Mouse (Mus musculus) kidney, postnatal 0 days (tissue): ENCODE measurements at regions not wholly inside any gene's neighbourhood (a gene's known extent, or its start where the extent isn't known, plus 50 kb on each side); places are given as distances from the start of the nearest gene placed in this dataset.

Source experiments
- ATAC-seq: fragments of 200-750 bp; cut with Nextera tagmentation; replicated peaks from 2 replicates; pipeline ENCODE4 v1.8.0; 2017; ENCODE audit warnings: low read depth, moderate number of reproducible peaks, moderate TSS enrichment, moderate library complexity; ENCODE audit not compliant: low FRiP score
- DNase-seq: peaks from one replicate; pipeline ENCODE4 v3.0.0-alpha.2; 2016; ENCODE audit warnings: low spot score
- H3K27ac ChIP-seq: fragments of 300-500 bp; sonication (generic); 2 replicates; pipeline ENCODE4 v1.5.1; 2014; ENCODE audit warnings: mild to moderate bottlenecking
- H3K27me3 ChIP-seq: fragments of 300-500 bp; sonication (generic); 2 replicates; pipeline ENCODE4 v1.6.1; 2014; ENCODE audit warnings: low read length, mixed read lengths; ENCODE audit not compliant: insufficient read depth
- H3K36me3 ChIP-seq: fragments of 300-500 bp; sonication (generic); 2 replicates; pipeline ENCODE4 v1.6.1; 2014; ENCODE audit warnings: low read length, mixed read lengths; ENCODE audit not compliant: insufficient read depth
- H3K4me1 ChIP-seq: fragments of 300-500 bp; sonication (generic); replicated peaks from 2 replicates; pipeline ENCODE4 v1.6.1; 2014; ENCODE audit warnings: antibody characterized with exemption, low read length, mixed read lengths; ENCODE audit not compliant: insufficient read depth
- H3K4me2 ChIP-seq: fragments of 300-500 bp; sonication (generic); 2 replicates; pipeline ENCODE4 v1.6.1; 2014; ENCODE audit warnings: mild to moderate bottlenecking, low read length, moderate library complexity, mixed read lengths
- H3K4me3 ChIP-seq: fragments of 300-500 bp; sonication (generic); replicated peaks from 2 replicates; pipeline ENCODE4 v1.5.1; 2014; ENCODE audit warnings: low read depth, low read length
- H3K9ac ChIP-seq: fragments of 300-500 bp; sonication (generic); 2 replicates; pipeline ENCODE4 v1.6.1; 2014; ENCODE audit warnings: low read depth, low read length
- H3K9me3 ChIP-seq: fragments of 300-500 bp; sonication (generic); replicated peaks from 2 replicates; pipeline ENCODE4 v1.6.1; 2016; ENCODE audit warnings: low read length, inconsistent platforms, mixed read lengths
- CTCF ChIP-seq: IDR thresholded peaks from 2 replicates; pipeline ENCODE4 v1.5.1; 2016; ENCODE audit warnings: antibody characterized with exemption, low read depth, mild to moderate bottlenecking, moderate library complexity
- WGBS: fragments of 180-500 bp; shearing (Covaris S2); extraction: QIAGEN DNeasy Blood & Tissue Kit; methylation state at CpG from one replicate; pipeline ENCODE4 v1.1.7; 2014; 5-methylcytosine and 5-hydroxymethylcytosine counted together

DNA sequence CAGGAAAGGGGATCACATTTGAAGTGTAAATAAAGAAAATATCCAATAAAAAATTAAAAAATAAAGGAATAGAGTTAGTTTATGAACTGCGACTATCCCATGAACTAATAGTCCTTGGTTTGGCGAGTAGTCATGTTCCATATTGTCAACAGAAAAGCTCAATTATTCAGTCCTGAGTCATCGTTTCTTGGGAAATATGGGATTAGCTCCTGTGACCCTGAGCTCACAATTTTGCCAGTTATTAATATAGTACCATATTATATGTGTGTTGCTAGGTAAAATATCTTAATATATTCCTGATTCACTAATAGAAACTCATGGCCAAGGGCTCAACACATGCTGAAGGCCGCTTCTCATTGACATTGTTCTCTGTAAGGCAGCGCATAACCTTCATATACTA lies 126.4 kb upstream of the Ccdc122 start:
- Histone ChIP-seq H3K4me2 (no peak overlapping the region), H3K36me3 (no peaks in the 10 kb centered on the region), H3K4me1 (peaks cover 10% of the 10 kb centered on the region), H3K4me3 (no peak overlapping the region), H3K9ac (no peak overlapping the region), H3K27ac (no peak overlapping the region), H3K27me3 (no peaks in the 10 kb centered on the region), H3K9me3 (no peaks in the 10 kb centered on the region)
- no peak for DNase-seq
- TF ChIP-seq CTCF = no peak
- WGBS = 92% methylated on average over 5 of the region's 5 CpGs
- no peak for ATAC-seq

GRCm38 (mm10) chr14:76907941-76908340 lies 128.6 kb upstream of the Ccdc122 start:
- no peaks in the 10 kb centered on the region for H3K36me3 ChIP-seq
- ATAC-seq (no peak), DNase-seq (no peak)
- H3K9ac ChIP-seq = no peak overlapping the region
- H3K4me2 ChIP-seq = no peak overlapping the region
- no peak overlapping the region for H3K4me3 ChIP-seq
- H3K9me3 ChIP-seq = no peaks in the 10 kb centered on the region
- H3K27ac ChIP-seq = no peak overlapping the region
- H3K4me1 ChIP-seq = peaks cover 6% of the 10 kb centered on the region
- no peak for TF ChIP-seq CTCF
- no peaks in the 10 kb centered on the region for H3K27me3 ChIP-seq
- WGBS = 32% methylated on average over 5 of the region's 5 CpGs

DNA sequence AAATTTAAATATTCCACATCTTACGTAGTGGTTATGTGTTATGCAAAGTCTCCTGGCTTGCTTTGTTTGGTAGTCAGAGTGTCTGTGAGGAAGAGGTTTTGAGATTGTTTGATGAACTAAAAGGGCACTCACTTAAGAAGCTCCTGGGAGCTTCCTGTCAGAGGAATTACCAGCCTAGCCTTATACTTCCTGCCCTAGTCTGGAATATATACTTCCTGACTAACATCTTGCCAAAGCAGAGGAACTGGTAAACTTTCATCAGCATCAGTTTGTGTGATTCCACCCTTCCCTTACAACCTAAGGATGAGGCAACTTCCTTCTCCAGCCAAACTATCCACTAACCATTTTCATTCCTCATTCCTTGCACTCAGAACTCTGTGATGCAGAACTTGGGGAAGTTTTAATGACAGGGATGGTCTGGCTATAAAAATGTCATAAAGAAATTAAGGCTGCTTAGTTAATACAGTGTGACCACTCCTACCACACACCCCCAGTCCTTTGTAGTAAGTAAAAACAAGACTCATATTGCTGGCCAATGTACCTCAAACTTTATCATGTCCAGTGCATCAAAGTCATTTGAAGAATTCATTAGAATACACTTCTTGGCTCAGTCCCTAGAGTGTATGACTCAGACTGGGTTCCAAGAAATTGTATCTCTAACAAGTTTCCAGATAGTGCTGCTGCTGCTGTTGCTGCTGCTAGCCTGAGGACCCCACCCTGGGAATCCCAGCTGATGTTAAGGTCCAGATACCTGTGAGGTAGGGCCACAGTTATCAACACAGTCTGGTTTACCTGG lies 133.4 kb upstream of the Ccdc122 start:
- 83% methylated on average over 1 of the region's 1 CpGs for WGBS
- H3K36me3 ChIP-seq = no peaks in the 10 kb centered on the region

GRCm38 (mm10) chr14:76901490-76901889 lies 135.1 kb upstream of the Ccdc122 start:
- Histone ChIP-seq H3K27ac (no peak overlapping the region), H3K9me3 (no peaks in the 10 kb centered on the region), H3K9ac (no peak overlapping the region), H3K4me3 (no peak overlapping the region), H3K27me3 (no peaks in the 10 kb centered on the region), H3K4me2 (no peak overlapping the region), H3K4me1 (no peaks in the 10 kb centered on the region), H3K36me3 (no peaks in the 10 kb centered on the region)
- no peak for TF ChIP-seq CTCF
- DNase-seq = no peak
- no peak for ATAC-seq
- WGBS = 88% methylated on average over 3 of the region's 3 CpGs

More for the DNA sequence above, 133.4 kb upstream of the Ccdc122 start:
- H3K27me3 ChIP-seq = no peaks in the 10 kb centered on the region
- no peak overlapping the region for H3K4me2 ChIP-seq
- no peak for TF ChIP-seq CTCF
- no peak overlapping the region for H3K9ac ChIP-seq
- DNase-seq = peak; percentile 16
- H3K4me1 ChIP-seq = no peaks in the 10 kb centered on the region
- no peaks in the 10 kb centered on the region for H3K9me3 ChIP-seq
- no peak overlapping the region for H3K4me3 ChIP-seq
- H3K27ac ChIP-seq = no peak overlapping the region
- ATAC-seq = no peak

- no peaks in the 10 kb centered on the region for H3K4me1 ChIP-seq
- no peak overlapping the region for H3K4me3 ChIP-seq
- H3K4me2 ChIP-seq = no peak overlapping the region
- ATAC-seq = no peak
- H3K9me3 ChIP-seq = no peaks in the 10 kb centered on the region
- H3K9ac ChIP-seq = no peak overlapping the region
- no peak overlapping the region for H3K27ac ChIP-seq
- no peaks in the 10 kb centered on the region for H3K27me3 ChIP-seq
- WGBS = 23% methylated on average over 3 of the region's 3 CpGs
- DNase-seq = peak; percentile 40
- TF ChIP-seq CTCF = no peak
- H3K36me3 ChIP-seq = no peaks in the 10 kb centered on the region
Observed at GRCm38 (mm10) chr14:76899331-76899730, 137.2 kb upstream of the Ccdc122 start.

- Histone ChIP-seq H3K9me3 (no peaks in the 10 kb centered on the region), H3K4me2 (no peak overlapping the region), H3K4me1 (0 out of 2 replicates have a peak, but pooled peaks cover under 1% of the 10 kb centered on the region), H3K27ac (no peak overlapping the region), H3K4me3 (no peak overlapping the region), H3K27me3 (no peaks in the 10 kb centered on the region), H3K36me3 (no peaks in the 10 kb centered on the region), H3K9ac (no peak overlapping the region)
- DNase-seq (no peak), ATAC-seq (no peak)
- TF ChIP-seq CTCF = no peak
- WGBS = 74% methylated on average over 3 of the region's 3 CpGs
Observed at GRCm38 (mm10) chr14:76887708-76888107, 148.9 kb upstream of the Ccdc122 start.
